Mouse (Mus musculus) gastrocnemius, postnatal 4 days (tissue): Measurements from ENCODE around the gene Pkd2l1. TPM values are rescaled to one million over a fixed set of nuclear protein-coding genes. Genes with fewer than 3 reads are reported as not detected.

Source experiments
- DNase-seq, 2 experiments: peaks; one replicate each; pipeline ENCODE4 v3.0.0; 2021 to 2022; ENCODE audit warnings: low spot score in 2 of 2, mixed read lengths in 2 of 2
- long read RNA-seq, 2 experiments: library from polyadenylated mRNA; stranded (forward); transcript quantifications; one replicate each; pipeline ENCODE4 v2.0.0; 2021
- total RNA-seq, 2 experiments: library from RNA; stranded (reverse); gene quantifications; 2 replicates each; pipeline ENCODE4 v1.2.3; 2021

The Pkd2l1 gene
- total RNA-seq, result not detected
- long read RNA-seq, experiment 1, result 0 reads
- long read RNA-seq, experiment 2, result 0 reads

DNA sequence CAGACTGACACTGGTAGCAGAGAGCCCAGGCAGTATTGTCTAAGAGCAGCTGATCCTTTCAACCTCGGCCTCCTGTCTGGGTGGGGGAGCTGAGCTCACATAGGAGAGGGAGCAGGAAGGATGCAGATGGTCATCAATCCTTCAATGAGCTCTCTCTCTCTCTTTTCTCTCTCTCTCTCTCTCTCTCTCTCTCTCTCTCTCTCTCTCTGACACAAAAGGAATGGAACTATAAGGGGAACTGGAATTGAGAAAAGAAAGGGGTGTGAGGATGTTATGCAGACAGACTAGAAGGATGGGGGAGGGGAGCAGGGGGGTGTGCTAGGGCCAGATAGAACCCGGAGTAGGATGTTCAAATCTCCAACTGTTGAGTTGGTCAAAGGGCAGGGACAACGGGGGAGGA lies at the start of gene Pkd2l1:
TSS of gene Pkd2l1 (minus strand) at position 101 of the 400 bp plus-strand sequence.
- no peak for DNase-seq

DNA sequence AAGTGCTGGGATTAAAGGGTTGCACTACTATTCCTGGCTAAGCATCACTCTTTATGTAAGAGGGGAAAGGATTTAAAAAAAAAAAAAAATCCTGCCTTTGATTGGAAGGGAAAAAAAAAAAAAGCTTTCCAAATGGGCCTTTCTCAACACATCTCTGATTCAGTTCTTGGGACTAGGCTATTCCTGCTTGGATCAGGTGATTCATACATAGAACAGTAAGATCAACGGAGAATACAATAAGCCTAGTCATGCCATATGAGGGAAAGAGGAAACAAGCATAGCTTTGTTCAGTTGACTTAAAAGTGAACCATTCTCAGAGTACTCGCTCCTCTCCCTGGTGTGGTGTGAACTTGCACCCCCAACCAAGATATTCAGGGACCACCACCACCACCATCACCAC lies 46.7 kb upstream of the Pkd2l1 start:
- DNase-seq, result no peak

DNA sequence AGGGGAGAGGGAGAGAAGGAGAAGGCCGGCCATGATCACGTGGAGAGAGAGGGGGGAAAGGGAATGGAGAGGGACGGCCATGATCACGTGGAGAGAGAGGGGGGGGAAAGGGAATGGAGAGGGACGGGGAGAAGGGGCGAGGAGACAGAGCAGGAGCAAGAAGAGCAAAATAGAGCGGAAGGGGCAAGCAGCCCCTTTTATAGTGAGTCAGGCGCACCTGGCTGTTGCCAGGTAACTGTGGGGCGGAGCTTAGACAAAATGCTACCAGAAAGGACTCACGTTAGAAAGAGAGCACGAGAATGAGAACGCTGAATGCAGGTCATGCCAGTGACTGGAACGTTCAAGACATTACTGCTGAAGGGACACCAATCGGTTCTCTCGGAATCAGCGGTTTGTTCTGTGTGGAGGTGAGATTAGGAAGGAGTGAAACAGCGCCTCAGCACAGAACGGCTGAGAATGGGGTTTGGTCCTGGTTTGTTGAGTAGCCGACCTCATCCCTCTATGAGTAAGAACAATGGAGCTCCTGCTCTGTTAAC lies 45.3 kb upstream of the Pkd2l1 start:
- no peak for DNase-seq

DNA sequence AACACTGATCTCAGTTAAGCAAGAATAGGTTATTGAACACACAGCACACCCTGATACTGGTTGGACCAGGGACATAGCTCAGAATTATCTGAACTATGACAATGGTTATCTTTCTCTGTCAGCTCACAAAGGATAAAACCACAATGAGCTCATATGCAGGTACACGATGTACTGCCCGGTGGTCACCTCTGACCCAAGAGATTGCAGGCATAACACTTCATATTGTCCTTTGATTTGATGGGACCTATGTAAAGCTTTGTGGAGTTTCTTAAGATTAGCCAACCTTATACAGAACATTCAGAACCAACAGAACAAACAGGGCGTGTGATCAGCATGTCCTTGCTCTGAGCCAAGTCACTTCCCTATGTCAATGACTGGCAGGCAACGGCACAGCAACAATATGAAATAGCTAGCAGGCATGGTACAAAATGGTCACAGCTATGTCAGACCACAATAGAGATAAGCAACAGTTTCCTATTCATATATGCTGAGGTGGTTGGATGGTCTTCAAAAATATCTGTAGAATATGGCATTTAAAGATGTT lies 39.4 kb upstream of the Pkd2l1 start:
- DNase-seq, result no peak

DNA sequence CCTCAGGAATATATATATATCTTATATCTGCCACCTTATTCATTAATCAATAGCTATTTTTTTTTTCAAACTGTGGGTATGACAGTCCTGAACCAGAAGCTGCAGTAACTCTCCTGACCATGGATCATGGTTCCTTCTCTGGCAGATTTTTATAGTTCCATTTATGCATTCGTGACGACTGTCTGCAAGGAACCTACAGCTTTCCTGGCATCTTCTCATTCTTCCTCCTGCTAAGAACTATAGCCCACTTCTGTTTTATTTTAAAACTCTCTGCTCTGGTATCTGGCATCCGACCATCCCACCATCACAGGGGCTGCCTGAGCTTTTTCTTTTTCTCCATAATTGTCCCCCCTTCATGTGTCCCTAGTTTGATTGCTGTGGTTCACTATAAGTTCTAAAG lies 38.0 kb upstream of the Pkd2l1 start:
- DNase-seq, result no peak

DNA sequence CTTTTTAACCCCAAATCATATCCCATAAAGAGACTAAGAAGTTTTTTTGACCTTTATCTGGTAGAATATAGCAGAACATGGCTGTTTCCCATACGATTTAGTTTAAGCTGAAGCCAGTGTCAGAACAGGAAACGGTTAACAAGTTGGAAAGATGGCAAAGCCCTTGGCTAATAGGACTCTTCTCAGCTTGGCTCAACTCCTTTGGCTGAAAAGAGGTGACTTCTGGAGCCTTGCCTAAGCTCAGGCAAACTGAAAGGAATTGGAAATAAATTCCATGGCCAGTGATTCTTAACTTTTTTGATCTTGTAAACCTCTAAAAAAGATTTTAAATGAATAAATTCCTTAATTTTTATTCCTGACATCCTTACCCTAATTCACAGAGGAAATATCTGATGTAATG lies 37.5 kb upstream of the Pkd2l1 start:
- DNase-seq, result no peak

DNA sequence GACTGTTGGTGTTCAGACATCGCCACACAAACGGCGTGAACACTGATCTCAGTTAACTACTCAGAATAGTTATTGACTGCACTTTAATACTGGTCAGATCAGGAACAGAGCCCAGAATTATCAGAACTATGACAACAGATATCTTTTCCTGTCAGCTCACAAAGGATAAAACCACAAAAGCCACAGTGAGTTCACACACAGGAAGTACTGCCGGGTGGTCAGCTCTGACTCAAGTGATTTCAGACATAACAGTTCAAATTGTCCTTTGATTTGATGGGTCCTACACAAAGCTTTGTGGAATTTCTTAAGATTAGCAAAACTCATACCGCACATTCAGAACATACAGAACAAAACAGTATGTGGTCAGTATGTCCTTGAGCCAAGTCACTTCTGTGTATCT lies 33.5 kb upstream of the Pkd2l1 start:
- no peak for DNase-seq

DNA sequence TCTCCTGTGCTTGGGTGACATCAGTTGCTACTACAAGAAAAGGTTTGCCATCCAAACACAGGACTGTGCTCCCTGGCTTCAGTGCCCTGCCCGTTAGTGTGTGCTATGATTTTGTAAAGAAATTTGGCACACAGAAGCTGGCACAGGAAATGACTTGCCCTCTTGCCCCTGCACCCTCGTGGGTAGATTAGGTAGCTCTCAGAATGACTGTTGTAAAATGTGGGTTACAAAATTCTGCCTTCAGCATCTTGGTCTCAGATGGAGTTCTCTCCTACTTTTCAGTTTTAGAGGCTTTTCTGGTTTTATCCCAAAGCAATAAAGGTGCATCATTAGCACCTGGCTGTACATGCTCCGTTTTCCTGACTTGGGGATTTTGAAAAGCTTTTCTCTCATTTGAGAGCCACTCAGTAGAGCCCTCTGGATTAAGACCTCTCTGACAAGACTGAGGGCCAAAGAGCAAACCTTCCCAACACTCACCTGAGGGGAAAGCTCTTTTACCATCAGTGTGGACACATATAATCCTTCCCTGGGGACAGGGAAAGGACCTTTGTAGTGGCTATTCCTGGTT lies 25.8 kb upstream of the Pkd2l1 start:
- no peak for DNase-seq

DNA sequence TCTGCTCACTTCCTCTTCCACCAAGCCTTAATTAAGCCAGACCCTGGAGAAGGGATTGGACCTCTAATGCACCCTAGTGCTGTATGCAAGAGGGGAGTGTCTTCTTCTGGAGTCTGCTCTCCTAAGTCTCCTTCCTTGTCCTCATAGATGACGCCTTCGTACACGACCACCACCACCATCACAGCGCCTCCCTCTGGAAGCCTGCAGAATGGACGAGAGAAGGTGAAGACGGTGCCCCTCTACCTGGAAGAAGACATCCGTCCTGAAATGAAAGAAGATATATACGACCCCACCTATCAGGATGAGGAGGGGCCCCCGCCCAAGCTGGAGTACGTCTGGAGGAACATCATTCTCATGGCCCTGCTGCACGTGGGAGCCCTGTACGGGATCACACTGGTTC lies 23.0 kb upstream of the Pkd2l1 start:
- DNase-seq, result no peak

DNA sequence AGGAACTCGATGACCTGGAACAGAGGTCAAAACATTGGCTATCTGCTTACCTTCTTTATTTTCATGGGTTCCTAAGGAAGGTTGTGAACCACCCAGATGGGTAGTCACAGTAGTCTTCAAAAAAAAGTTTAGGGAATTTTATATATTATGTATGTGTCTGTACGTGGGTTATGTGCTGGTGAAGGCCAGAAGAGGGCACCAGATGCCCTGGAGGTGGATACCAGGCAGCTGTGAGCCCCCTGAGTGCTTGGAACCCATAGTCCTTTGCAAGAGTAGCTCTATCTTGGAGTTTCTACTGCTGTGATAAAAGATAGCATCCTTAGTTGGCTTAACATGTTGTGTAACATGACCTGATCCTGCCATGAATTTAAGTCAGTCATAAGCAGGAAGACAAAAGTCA lies 14.8 kb upstream of the Pkd2l1 start:
- DNase-seq, result no peak

DNA sequence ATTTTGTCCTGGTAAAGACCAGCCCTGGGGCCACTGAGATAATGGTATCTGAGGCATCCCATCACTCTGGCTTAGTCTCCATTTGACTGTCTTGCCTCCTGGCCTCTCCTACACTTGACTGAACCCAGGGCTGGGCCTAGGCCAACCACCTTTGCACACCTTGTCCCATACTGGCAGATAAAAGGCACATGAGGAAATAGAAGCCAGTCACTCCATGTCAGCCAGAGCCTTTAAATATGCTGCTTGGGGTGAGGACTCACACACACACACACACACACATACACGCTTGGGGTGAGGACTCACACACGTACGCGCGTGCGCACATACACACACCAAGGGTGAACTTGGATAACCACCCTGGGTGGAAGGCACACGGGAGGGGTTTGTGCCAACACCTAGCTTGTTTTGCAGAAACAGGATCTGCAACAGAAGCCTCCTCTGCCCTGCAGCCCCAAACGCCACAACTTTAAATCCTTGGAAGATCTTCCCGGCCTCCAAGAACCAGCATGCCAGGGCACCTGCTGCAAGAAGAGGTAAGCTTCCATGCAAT lies 10.8 kb upstream of the Pkd2l1 start, which contains the start of gene Scd3:
TSS of gene Scd3 (plus strand) at position 255 of the 550 bp plus-strand sequence.
- DNase-seq, result no peak

DNA sequence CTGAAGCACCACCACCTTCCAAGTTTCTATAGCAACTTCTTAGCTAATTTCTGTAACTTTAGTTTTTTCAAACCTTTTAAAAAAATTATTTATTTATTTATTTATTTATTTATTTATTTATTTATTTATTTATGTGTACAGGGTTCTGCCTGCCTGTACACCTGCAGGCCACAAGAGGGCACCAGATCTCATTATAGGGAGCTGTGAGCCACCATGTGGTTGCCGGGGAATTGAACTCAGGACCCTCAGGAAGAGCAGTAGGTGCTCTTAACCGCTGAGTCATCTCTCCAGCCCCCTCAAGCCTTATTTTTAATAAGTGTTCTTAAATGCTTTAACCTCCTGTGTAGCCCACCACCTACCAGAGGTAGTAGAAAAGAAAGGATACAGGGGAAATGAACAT lies 6.7 kb upstream of the Pkd2l1 start:
- no peak for DNase-seq

DNA sequence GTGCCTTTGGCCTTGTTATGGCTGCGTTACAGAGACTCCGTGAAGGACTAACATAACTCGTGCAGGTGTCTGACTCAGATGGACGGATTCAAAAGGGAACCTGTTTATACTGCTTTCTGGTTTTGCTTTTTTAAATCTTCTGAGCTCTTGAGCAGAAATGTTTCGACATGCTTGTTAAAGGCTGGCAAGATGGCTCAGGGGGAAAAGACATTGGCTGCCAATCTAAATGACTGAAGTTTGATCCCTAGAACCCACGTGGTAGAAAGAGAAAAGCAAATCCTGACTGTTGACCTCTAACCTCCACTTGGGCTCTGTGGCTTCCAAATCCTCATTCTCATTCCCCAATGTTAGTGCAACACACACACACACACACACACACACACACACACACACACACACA lies 6.3 kb upstream of the Pkd2l1 start:
- no peak for DNase-seq

DNA sequence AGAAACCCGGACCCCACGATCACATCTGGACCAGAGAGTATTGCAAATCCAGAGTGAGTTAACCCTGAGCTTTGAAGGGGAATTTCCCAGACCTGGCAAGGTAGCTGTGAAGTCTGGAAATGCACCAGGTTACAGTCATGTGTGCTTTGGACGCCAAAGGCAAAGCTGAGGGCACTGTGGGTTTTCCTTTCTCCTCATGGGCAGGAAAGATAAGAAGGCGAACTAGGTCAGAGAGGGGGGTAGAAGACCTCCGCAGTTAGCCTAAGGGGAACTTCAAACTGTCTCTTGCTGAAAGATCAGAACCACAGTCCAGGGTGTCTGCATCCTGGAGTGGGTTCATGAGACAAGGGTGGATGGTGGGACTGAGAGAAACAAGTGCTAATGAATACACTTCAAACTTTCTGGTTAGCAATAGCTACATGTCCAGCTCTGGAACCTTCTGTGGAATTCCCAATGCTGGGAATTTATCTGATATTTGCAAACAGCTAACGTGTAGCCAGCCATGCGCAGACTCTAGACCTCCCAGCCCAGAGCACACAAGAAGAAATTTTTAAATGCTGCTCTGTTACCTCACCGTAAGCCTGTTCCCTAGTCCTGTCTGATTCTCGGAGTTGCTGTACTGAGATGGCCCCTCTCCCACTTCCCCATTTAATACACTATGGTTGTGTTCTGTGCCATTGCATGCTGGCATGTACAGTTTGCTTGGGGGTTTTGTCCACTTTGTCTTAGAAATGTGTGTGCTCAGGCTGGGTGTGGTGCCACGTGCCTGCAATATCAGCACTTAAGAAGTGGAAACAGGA lies 5.0 kb upstream of the Pkd2l1 start:
- DNase-seq, result no peak

DNA sequence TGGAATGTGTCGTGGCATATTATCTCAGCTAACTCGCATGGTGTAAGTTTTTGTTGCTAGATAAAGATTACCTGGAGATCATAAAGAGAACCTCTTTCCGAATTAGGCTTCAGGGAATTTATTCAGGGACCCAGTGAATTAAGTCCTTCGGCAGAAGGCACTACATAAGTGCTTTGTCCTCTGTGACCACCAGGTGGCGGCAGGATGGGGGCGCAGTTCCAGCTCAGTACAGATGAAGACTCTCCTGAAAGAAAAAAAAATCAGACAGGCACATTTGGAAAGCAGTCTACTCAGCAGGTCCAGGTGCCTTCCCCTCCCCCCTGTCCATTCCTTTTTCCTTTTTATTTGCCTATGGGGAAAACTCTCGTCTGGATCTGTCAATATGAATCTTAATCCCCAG lies 2.9 kb upstream of the Pkd2l1 start:
- peak; percentile 50 to 74 for DNase-seq

DNA sequence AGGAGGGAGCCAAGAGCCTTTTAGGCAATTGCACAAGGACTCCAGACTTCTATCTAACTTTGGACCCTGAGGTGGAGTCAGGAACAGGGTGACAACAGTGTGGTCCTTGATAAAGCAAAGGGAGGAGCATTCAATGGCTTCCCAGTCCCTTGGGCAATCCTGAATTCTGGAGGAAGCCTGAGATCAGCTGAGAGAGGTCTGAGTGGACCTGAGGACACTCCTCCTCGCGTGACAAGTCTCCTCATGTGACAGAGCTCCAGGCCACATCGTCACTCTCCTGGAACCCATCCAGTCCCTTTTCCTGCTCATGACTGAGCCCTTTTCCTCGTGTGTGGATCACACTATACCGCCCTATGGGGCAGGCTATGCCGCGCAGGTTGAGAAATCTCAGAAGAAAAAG lies 1.7 kb upstream of the Pkd2l1 start:
- DNase-seq, result no peak

DNA sequence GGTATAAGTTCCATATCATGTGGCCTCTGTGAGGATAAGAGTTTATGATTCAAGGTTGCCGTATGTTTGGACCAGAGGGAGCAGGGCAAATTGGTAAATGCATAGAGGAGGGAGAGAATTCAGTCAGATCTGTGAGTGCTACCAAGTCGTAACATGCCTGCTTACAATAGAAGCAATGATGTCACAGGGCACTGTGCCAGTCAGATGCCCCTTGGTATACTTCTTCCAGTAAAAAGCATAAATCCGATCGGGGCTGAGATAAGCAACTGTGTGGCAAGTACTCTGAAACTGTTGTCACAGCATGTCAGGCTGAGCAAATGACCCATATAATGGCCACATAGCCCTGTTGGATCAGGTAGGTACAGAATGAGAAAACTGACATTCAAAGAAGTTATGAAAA lies 3.2 kb downstream of the Pkd2l1 start:
- DNase-seq, result no peak

DNA sequence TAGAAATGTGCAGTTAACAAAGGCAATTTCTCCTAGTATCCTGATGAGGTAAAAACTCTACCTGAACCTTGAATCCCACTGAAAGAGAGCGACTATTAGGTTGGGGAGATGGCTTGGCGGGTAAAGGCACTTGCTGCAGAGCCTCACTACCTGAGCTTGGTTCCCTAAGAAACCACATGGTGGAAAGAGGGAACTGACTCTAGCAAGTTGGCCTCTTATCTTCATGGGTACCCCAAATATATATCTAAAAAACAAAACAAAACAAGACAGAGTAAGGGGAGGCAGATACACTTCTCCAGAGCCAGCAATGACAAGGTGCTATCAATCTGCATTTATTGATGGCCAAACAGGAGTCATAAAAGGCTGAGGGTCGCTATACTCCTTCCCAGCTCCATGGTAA lies 8.3 kb downstream of the Pkd2l1 start:
- DNase-seq, result no peak

DNA sequence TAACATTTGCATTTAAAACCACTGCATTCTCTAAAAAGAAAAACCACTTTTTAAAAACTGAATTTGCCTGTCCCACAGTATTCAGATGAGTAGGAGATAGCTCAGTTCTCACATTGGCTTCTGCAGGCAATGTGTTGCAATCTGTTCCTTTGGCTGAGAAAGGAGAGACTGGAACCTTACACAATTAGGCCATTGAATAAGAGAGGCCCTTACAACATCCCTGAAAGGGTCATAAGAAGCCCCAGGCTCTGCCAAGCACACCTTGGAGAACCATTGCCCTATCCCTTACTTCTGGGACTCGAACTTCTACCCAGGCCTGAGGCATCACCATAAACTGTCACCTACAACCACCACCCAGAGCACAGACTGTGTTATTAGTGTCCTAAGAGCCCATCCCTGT lies 11.7 kb downstream of the Pkd2l1 start:
- no peak for DNase-seq

DNA sequence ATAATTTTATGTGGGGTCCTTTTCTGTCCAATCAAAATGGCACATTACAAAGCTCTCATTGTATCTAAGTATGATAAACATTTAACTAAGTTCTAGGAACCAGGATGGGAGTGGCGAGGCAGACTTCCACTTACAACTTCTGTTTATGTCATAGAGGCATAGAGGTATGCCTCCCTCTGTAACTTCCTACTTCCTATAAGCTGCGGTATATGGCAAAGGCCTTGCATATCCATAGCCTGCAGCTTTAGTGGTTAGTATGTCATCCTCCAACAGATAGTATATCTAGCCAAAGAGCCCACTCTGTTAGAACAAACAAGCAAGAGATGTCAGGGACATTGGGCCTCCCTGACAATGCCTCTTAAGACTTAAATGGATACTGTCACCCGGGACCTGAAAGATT lies 15.5 kb downstream of the Pkd2l1 start:
- DNase-seq, result no peak

DNA sequence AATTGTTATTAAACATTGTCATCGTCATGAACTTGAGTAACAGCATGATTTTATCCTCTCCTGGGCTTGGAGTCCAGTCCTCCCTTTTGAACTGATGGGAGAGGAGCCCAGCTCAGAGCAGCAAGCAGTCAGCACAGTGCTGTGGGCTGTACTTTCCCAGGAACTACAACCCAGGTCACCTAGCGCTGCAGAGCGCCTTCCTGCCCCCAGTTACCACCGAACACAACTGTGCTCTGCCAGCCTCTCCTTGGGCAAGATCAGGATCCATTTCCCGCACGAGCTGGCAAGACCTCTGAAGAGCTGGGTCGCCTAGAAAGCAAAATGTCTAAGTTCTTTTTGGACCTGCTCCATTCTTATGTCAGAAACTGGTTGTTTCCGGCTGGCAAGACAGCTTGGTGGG lies 17.4 kb downstream of the Pkd2l1 start:
- no peak for DNase-seq

DNA sequence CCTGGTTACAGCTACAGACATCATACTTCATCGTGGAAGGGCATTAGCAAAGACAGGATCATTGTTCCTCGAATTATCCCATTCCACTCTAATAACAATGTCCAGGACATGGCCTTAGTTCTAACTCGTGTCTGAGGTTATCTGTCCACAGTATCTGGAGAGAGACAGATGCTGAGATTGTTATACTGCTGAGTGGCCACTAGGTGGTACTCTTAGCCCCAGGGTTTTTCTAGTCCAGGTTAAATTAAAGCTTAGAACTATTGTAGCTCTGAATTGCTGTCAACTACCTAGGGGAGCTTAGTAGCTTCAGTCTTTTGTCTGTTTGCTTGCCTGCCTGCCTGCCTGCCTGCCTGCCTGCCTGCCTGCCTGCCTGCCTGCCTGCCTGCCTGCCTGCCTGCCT lies 30.7 kb downstream of the Pkd2l1 start:
- no peak for DNase-seq
